Comparison of ENCODE assay signal across 8 mouse cellular contexts in the genomic region with DNA sequence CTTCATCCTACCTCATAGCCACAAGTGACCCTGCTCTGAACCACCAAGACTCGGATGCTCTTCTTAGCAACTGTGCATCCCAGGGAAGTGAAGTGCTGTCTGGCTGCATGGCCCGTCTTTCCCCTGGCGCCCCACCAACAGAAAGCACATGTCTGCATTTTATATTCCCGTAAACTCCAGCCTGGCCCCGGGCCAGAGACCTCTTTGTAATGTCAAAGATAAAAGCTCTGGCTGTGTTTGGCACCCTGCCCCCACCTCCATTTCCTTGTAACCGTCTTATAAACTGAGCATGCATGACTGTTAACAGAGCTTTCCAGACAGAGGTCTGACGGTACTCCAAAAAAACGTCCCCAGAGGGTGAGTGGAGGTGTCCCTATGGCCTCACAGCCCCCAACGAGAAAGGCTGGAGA.
DNase-seq lines count a peak whose midpoint lies in the region; ATAC-seq lines count a peak whose summit lies in the region.

No protein-coding gene starts in this region.

- 0 out of 2 replicates have a peak overlapping the region, but pooled peaks have one; percentile 4 for H3K4me2 ChIP-seq in intestine, embryonic 16.5 days (ENCODE audit: low read depth, low read length)
- H3K4me2 ChIP-seq in liver, embryonic 15.5 days, result peak overlapping the region; percentile 33
- no peak overlapping the region for H3K4me2 ChIP-seq in neural tube, embryonic 14.5 days (ENCODE audit: low read depth, low read length)

- no peak overlapping the region for H3K9ac ChIP-seq in intestine, embryonic 16.5 days (ENCODE audit: low read depth, low read length)
- H3K9ac ChIP-seq in liver, embryonic 15.5 days, result no peak overlapping the region
- no peak overlapping the region for H3K9ac ChIP-seq in neural tube, embryonic 14.5 days (replicated peaks; ENCODE audit: low read depth, low read length)

- no peak overlapping the region for H3K4me3 ChIP-seq in intestine, embryonic 16.5 days (ENCODE audit: low read length)
- no peak overlapping the region for H3K4me3 ChIP-seq in liver, embryonic 15.5 days (replicated peaks)
- no peak overlapping the region for H3K4me3 ChIP-seq in neural tube, embryonic 14.5 days (ENCODE audit: low read depth, low read length)

- intact Hi-C loops in left cerebral cortex, postnatal 10 days (cut with DNase I), result no loop called here
- intact Hi-C loops in left cerebral cortex, postnatal 36 days (cut with DNase I), result no loop called here

- H3K36me3 ChIP-seq in intestine, embryonic 16.5 days (ENCODE audit: control insufficient read depth, insufficient read depth, low read length), result no peaks in the 10 kb centered on the region
- H3K36me3 ChIP-seq in liver, embryonic 15.5 days (replicated peaks), result no peaks in the 10 kb centered on the region
- no peaks in the 10 kb centered on the region for H3K36me3 ChIP-seq in neural tube, embryonic 14.5 days (ENCODE audit: control insufficient read depth, insufficient read depth, low read length)

- peak overlapping the region; percentile 68 for H3K27ac ChIP-seq in intestine, embryonic 16.5 days (ENCODE audit: low read length)
- H3K27ac ChIP-seq in liver, embryonic 15.5 days (replicated peaks), result peak overlapping the region; percentile 10; the same call in 1 of the 2 replicates
- no peak overlapping the region for H3K27ac ChIP-seq in neural tube, embryonic 14.5 days (ENCODE audit: low read depth, low read length)

- ATAC-seq in intestine, embryonic 16.5 days, result peak; percentile 79
- ATAC-seq in liver, embryonic 15.5 days (ENCODE audit: insufficient read depth), result peak; percentile 48; the same call in 1 of the 2 replicates
- peak; percentile 68; the same call in 1 of the 2 replicates for ATAC-seq in neural tube, embryonic 14.5 days (ENCODE audit: low read depth)

- peak; percentile 49 to 91 for DNase-seq in left cerebral cortex, postnatal 10 days (ENCODE audit: extremely low spot score in 1 of 2, low spot score in 2 of 2)
- DNase-seq in left cerebral cortex, postnatal 36 days (ENCODE audit: low spot score in 2 of 2), result no peak
- DNase-seq in cerebellum, postnatal 10 days, result peak; percentile 72 to 76
- peak; percentile 56 to 72 for DNase-seq in gastrocnemius, postnatal 4 days (ENCODE audit: low spot score in 2 of 2)
- no peak for DNase-seq in B cell, adult 2 months

- peaks cover 37% of the 10 kb centered on the region for H3K4me1 ChIP-seq in intestine, embryonic 16.5 days (ENCODE audit: control insufficient read depth, insufficient read depth, low read length)
- peaks cover 35% of the 10 kb centered on the region for H3K4me1 ChIP-seq in liver, embryonic 15.5 days (replicated peaks)
- peaks cover 25% of the 10 kb centered on the region for H3K4me1 ChIP-seq in neural tube, embryonic 14.5 days (ENCODE audit: control insufficient read depth, insufficient read depth, low read length)

- H3K27me3 ChIP-seq in intestine, embryonic 16.5 days (replicated peaks; ENCODE audit: control insufficient read depth, insufficient read depth, low read length), result no peaks in the 10 kb centered on the region
- H3K27me3 ChIP-seq in liver, embryonic 15.5 days, result no peaks in the 10 kb centered on the region
- H3K27me3 ChIP-seq in neural tube, embryonic 14.5 days (ENCODE audit: control insufficient read depth, insufficient read depth, low read length), result no peaks in the 10 kb centered on the region

- 23% methylated on average over 9 of the region's 9 CpGs for WGBS in intestine, embryonic 16.5 days
- whole genome bisulfite sequencing in liver, embryonic 15.5 days (ENCODE audit: insufficient replicate concordance), result 15% methylated on average over 9 of the region's 9 CpGs
- WGBS in neural tube, embryonic 14.5 days, result 16% methylated on average over 9 of the region's 9 CpGs

- no peaks in the 10 kb centered on the region for H3K9me3 ChIP-seq in intestine, embryonic 16.5 days (ENCODE audit: control insufficient read depth, low read length)
- no peaks in the 10 kb centered on the region for H3K9me3 ChIP-seq in liver, embryonic 15.5 days (replicated peaks)
- H3K9me3 ChIP-seq in neural tube, embryonic 14.5 days (ENCODE audit: control insufficient read depth, low read length), result no peaks in the 10 kb centered on the region

Comparison
In these comparisons a context has a peak if more than half of its experiments do, and no peak if none do; other contexts are left out.
1. DNase-seq: peak in left cerebral cortex, postnatal 10 days (2 of 2), cerebellum, postnatal 10 days (2 of 2) and gastrocnemius, postnatal 4 days (2 of 2); none in left cerebral cortex, postnatal 36 days (0 of 2) and B cell, adult 2 months (0 of 2).
2. Peak in every context shown above with its lines, with median percentiles within 50 percentile points of each other: ATAC-seq.